Mouse (Mus musculus) hematopoietic stem cell, adult 5-6 weeks (primary cell): ENCODE data around the gene Umod. TPM values are rescaled to one million over a fixed set of nuclear protein-coding genes. Genes with fewer than 3 reads are reported as not detected.

Experiments used
- ATAC-seq, 2 experiments: fragments of 125-278 bp in 1 of 2; replicated peaks in 1 of 2; 2 replicates each; pipeline ENCODE4 v1.8.0; 2016 to 2017; ENCODE audit warnings: inconsistent platforms in 2 of 2, mild to moderate bottlenecking in 2 of 2, moderate number of reproducible peaks in 2 of 2, low read depth in 1 of 2, moderate TSS enrichment in 1 of 2; ENCODE audit not compliant: low FRiP score in 2 of 2, poor library complexity in 2 of 2, severe bottlenecking in 2 of 2, insufficient read depth in 1 of 2, low TSS enrichment in 1 of 2
- total RNA-seq: library from RNA; stranded (forward); fragments of 172-1452, 232-1000 nt; gene quantifications from 2 replicates; pipeline ENCODE4 v1.2.3, GENCODE M21; 2017

The Umod gene
- total RNA-seq, 1 experiment from 2014 or later, result not detected

DNA sequence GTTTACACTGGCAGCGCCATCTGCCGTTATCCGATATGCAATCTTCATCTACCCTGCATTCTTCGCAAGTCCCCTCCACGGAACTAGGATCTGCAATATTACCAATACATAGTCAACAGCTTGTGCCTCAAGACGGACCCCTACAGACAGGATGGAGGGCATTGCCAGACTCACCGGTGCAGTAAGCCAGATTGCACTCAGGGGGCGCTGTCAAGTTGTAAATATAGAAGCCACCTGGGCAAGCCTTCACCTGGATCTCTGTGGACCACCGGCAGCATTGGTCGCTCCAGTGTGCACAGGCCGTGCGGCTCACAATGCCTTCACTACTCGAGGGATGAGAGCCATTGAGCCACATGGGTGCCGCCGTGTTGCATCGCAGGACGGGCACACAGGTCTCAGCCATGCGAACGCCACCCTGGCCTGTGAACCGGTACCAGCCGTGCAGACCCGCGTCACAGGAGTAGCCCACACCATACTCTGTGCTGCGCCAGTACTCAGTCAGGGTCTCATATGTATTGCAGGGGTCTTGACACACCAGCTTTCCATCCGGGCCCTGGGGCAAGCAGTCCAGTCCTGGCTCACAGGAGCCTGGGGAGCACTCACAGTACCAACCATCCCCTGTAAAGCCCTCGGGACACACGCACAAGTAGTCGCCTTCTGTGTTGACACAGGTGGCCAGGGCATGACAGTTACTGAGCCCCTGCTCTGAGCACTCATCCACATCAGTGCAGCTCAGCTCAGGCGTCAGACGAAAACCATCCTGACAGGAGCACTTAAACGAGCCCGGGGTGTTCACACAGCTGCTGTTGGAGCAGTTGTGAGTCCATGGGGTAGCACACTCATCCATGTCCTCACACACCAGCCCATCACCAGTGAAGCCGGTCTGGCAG, 2.3 kb downstream of the Umod start:
- ATAC-seq, result no peak

DNA sequence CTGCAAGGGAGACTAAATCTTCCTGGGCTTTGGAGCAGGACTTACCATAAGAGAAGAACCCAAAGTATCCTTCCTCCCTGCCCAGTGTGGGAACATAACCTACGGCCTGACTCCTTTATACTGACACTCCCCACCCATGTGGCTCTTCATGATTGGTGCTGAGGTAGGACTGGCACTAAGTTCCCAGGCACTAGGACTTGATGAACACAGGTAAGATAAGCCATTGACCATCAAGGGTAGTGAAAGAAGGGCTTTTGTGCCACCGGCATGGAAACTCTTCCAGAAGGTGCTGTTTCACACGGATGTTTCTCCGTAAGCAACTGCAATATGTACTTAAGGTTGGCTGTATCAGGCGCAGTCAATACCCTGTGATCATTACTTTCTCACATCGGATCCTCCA, 19.9 kb downstream of the Umod start, which contains the start of gene Gp2:
Gene Gp2 (minus strand): TSS at position 101 of the 400 bp plus-strand sequence.
- no peak for ATAC-seq

DNA sequence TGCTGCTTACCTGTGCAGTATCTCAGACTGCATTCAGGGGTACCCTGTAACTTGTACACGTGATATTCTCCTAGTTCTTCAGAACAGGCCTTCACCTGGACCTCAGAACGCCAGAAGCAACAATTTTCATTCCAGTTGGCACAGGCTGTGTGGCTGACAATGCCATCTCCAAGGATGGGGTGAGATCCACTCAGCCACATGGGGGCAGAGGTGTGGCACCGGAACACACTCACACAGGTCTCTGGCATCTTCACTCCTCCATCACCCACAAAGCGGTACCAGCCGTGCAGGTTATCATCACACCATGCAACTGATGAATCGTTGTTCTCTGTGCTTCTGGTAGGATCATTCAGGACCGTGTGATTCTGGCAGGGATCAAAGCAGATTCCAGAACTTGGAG, 24.9 kb downstream of the Umod start:
- ATAC-seq, result no peak

DNA sequence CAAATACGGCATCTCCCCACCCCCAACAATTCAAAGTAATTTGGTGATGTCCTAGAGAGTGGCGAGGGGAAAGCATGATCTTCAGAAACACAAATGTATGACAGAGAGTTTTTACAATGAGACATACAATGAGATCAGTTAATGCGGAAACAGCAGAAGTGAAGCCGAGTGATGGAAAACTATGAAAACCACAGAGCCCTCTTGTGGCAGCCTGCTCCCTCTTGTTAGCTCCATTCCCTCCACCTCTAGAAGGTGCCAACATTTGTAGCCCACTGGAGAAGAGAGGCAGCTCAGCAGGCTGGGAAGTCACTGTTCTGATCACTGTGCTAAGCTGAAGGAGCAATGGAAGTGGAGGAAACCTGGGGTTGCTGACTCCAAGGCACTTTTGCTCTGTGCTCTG, 35.2 kb downstream of the Umod start:
- ATAC-seq, result no peak

DNA sequence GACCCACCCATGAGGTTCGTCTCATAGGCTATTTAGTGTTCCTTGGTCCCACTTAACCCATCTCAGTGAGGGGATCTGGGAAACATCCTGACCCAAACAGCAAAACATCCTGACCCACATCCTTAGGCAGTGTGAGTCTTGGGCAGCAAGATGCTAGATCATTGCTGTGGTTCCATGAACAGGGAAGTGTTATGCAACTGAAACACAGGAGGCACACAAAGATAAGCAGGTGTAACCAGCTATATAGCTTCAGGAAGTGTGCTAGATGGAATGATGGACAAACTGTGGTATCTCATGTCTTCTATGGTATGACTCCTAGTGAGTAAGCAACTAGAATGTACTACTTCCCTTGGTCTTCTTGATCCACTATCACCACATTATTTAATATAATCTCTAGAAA, 37.1 kb downstream of the Umod start:
- ATAC-seq, result peak; percentile 27 to 39; a peak in 1 of 4 replicates

DNA sequence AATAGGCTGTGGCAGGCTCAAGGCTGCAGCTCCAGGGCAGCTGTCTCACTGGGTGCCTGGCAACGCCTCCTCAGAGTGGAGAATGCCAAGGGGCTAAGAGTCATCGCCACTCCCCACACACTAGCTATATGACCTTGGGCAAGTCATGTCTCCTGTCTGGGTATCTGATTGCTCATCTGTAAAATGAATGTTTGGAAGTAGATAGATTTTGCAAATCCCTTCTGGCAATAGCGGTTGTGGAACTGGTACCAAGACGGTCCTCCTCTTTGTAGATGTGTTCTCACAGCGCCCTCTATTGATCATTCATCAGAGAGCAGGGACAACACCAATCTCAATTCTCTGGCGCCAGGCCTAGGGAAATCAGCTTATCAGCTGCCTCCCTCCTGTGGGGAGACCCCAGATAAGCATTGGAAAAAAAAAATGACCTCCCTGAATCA, 51.9 kb downstream of the Umod start:
- peak; percentile 53 to 62; a peak in 1 of 4 replicates for ATAC-seq

DNA sequence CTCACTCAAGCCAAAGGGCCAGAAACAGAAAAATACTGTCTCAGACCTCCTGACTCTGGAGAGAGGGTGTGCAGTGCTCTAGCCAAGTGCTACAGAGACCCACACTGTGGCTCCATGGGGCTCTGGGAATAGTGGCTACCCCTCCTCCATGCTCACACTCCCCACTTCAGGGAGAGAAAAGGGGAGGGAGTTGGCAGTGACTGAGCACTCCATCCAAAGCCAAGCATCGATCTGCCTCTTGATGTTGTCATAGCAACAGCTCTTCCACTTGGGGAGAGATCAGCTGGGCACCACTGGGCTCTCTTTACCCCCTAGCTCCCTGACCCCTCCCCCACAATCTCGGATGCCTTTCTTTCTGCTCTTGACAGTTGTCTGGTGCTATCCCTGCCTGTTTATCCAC, 58.4 kb downstream of the Umod start:
- ATAC-seq, result no peak

DNA sequence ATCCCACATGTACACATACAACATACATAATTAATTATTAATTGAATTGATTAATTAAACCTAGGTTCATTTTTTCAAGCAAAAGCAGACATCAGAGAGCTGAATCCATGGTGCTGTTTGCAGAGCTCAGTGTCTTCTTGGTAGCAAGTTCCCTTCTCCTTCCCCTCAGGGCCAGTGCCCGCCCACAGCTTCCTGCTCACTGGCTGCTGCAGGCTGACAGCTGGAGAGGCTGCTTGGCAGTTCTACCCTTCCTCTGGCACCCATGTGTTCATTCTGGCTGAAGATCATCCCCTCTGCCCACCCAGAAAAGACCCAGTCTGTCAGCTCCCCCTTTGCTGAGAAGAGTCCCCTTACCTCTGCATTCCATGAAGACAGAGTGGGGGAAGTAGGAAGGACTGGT, 60.6 kb downstream of the Umod start:
- ATAC-seq, result peak; percentile 72 to 80; a peak in 3 of 4 replicates

Other genes starting within 250 kb of the Umod start
- not detected in 2 replicates for gene Gp2, start 20.0 kb downstream of the Umod start, total RNA-seq
- gene Acsm5, start 40.2 kb upstream of the Umod start, total RNA-seq, result not detected in 2 replicates
- gene Pdilt, start 44.2 kb upstream of the Umod start, total RNA-seq, result not detected in 2 replicates
- not detected in 2 replicates for gene Acsm2, start 75.1 kb upstream of the Umod start, total RNA-seq
- not detected in 2 replicates for gene Acsm1, start 127.7 kb upstream of the Umod start, total RNA-seq
- gene Acsm4, start 210.7 kb upstream of the Umod start, total RNA-seq, result not detected in 2 replicates
- 119 and 154 TPM in 2 replicates for gene Thumpd1, start 241.5 kb upstream of the Umod start, total RNA-seq